8 mouse cellular contexts compared by ENCODE assay signal in genomic region chr12:108333895-108334445, GRCm38 (mm10). TPM values are rescaled to one million over a fixed set of nuclear protein-coding genes. Genes with fewer than 3 reads are reported as not detected.
DNase-seq lines count a peak whose midpoint lies in the region; ATAC-seq lines count a peak whose summit lies in the region.

Gene Cyp46a1 (plus strand): TSS chr12:108334381.

- peak within 1 kb of the TSS; percentile 65; the same call in 1 of the 2 replicates for H3K27ac ChIP-seq in embryonic facial prominence, embryonic 10.5 days (replicated peaks)
- peak within 1 kb of the TSS; percentile 62 for H3K27ac ChIP-seq in intestine, embryonic 15.5 days

- no peaks in the 10 kb centered on the region for H3K36me3 ChIP-seq in embryonic facial prominence, embryonic 10.5 days (replicated peaks)
- no peaks in the 10 kb centered on the region for H3K36me3 ChIP-seq in intestine, embryonic 15.5 days

- H3K9ac ChIP-seq in intestine, embryonic 15.5 days: peak within 1 kb of the TSS; percentile 69

- H3K4me3 ChIP-seq in embryonic facial prominence, embryonic 10.5 days: peak within 1 kb of the TSS; percentile 81
- peak within 1 kb of the TSS; percentile 70 for H3K4me3 ChIP-seq in intestine, embryonic 15.5 days (replicated peaks)

- peak within 1 kb of the TSS; percentile 95 for H3K4me2 ChIP-seq in intestine, embryonic 15.5 days (replicated peaks)

- intact Hi-C loops in left cerebral cortex, postnatal 14 days (cut with DNase I): loop anchor here (2.0 kb wide), 1 partner anchor 159 kb away; no protein-coding TSS in a partner anchor

- WGBS in embryonic facial prominence, embryonic 10.5 days: under 1% methylated on average over 56 of the region's 56 CpGs
- WGBS in intestine, embryonic 15.5 days: under 1% methylated on average over 50 of the region's 56 CpGs

- H3K4me1 ChIP-seq in embryonic facial prominence, embryonic 10.5 days: peaks cover 35% of the 10 kb centered on the region
- peaks cover 11% of the 10 kb centered on the region for H3K4me1 ChIP-seq in intestine, embryonic 15.5 days (replicated peaks)

- no peaks in the 10 kb centered on the region for H3K9me3 ChIP-seq in embryonic facial prominence, embryonic 10.5 days
- H3K9me3 ChIP-seq in intestine, embryonic 15.5 days: no peaks in the 10 kb centered on the region

- DNase-seq in adrenal gland, postnatal 14 days: peak; percentile 100
- peak; percentile 100 for DNase-seq in embryonic facial prominence, embryonic 10.5 days (ENCODE audit: low spot score)
- DNase-seq in gastrocnemius, postnatal 4 days (ENCODE audit: low spot score in 2 of 2): peak; percentile 99 to 100
- peak; percentile 100 for DNase-seq in left cerebral cortex, postnatal 14 days (ENCODE audit: low spot score in 2 of 2)
- DNase-seq in mesoderm, embryonic 11.5 days (ENCODE audit: low read depth, low spot score): peak; percentile 99
- DNase-seq in right cerebral cortex, postnatal 25 days: peak; percentile 100
- peak; percentile 100 for DNase-seq in urinary bladder, postnatal 36 days (ENCODE audit: low spot score in 2 of 2)

- ATAC-seq in intestine, embryonic 15.5 days: peak; percentile 95

- H3K27me3 ChIP-seq in embryonic facial prominence, embryonic 10.5 days (replicated peaks; ENCODE audit: low read depth, poor library complexity, severe bottlenecking): peaks cover 69% of the 10 kb centered on the region
- peaks cover 16% of the 10 kb centered on the region; the same call in 1 of the 2 replicates for H3K27me3 ChIP-seq in intestine, embryonic 15.5 days (replicated peaks)

RNA-seq across cellular contexts. Expression of gene Cyp46a1, which starts in this region (rescaled TPM):
- total RNA-seq in adrenal gland, postnatal 14 days (2021): 1.7 and 2.0 TPM in 2 replicates
- 3.9 and 5.8 TPM in 2 replicates for polyA plus RNA-seq in embryonic facial prominence, embryonic 10.5 days (2016; fragmentation: Nextera tagmentation; extraction: Ambion mirVana)
- total RNA-seq in gastrocnemius, postnatal 4 days (2021): 1 to 10 TPM; 1.9 to 2.4 TPM
- polyA plus RNA-seq in intestine, embryonic 15.5 days (2015; fragmentation: Nextera tagmentation; extraction: Ambion mirVana): 5.3 and 5.4 TPM in 2 replicates
- total RNA-seq in left cerebral cortex, postnatal 14 days (2021): 100 to 1,000 TPM; 258 to 270 TPM

Comparison
In these comparisons a context has a peak if more than half of its experiments do, and no peak if none do; other contexts are left out.
1. Peak in every context shown above with its lines: DNase-seq, ATAC-seq, H3K4me3 ChIP-seq and H3K27ac ChIP-seq.
2. RNA of gene Cyp46a1 (total RNA-seq): 258 to 270 TPM in left cerebral cortex, postnatal 14 days; 1.9 to 2.4 TPM in gastrocnemius, postnatal 4 days and 1.7 to 2.0 TPM in adrenal gland, postnatal 14 days; every median in the first group is over 10 times any median in the second.